Mouse (Mus musculus): ENCODE data around the gene Ranbp9. TPM values are rescaled to one million over a fixed set of nuclear protein-coding genes. Genes with fewer than 3 reads are reported as not detected.
"Not testable (repeated sequence)": the region's sequence is repeated elsewhere in the genome, so short reads cannot be mapped to it uniquely, and the experiment has no call there.

The Ranbp9 gene
- polyA plus RNA-seq, 1 experiment, result 32.7 TPM

DNA sequence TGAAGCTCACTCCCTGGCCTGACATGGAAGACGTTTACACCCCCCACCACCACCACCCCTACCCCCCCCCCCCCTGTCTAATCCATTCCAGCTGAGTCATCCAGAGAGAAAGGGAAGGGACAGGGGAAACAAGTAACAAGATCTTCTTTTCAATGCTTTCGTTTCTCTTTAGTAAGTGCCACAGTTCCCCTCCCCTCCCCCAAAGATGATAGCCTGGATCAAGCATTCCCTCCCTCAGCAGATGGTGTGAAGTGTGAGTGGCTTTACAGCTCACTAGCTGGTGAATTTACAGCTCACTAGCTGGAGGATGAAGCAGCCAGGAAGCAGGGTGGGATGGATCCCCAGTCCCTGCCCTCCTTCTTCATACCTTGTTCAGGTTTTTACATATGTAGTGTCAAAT lies 15.6 kb upstream of the Ranbp9 start:
- DNase-seq (ENCODE audit: low spot score), result no peak

DNA sequence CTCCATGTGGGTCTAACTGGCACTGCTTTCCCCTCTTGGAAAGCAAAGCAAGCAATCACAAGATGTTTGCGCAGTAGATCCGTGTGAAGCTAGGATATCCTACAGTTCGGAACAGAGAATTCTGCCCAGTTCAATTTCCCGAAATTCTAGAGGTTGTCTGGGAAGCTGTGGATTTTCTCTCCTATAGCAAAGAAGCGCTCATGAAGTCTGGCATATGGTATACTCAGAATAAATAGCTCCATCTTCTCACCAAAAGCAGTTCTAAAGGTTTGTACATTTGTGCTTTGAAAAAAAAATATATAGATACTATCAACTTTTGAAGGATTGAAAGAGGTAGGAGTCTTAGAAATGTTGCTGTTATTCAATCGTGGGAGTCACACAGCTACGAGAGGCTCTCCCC lies 14.6 kb upstream of the Ranbp9 start:
- no peak for DNase-seq (ENCODE audit: low spot score)

DNA sequence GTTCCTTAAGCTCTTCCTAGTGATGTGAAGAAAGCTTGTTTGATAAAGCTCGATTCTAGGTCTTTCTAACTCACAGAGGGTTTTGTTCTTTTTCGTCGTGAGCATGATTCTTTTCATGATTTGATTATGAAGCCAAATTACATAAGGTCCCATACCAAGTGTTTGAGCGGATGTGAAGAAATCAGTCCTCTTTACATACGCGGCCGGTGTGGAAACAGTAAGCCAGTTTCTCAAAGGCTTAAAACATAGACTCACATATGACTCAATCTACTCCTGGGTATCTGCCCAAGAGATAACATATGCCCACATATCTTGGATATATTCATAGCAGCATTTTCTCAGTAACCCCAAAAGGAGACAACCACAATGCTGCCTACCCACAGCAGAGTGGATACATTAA lies 12.6 kb upstream of the Ranbp9 start:
- no peak for DNase-seq (ENCODE audit: low spot score)

DNA sequence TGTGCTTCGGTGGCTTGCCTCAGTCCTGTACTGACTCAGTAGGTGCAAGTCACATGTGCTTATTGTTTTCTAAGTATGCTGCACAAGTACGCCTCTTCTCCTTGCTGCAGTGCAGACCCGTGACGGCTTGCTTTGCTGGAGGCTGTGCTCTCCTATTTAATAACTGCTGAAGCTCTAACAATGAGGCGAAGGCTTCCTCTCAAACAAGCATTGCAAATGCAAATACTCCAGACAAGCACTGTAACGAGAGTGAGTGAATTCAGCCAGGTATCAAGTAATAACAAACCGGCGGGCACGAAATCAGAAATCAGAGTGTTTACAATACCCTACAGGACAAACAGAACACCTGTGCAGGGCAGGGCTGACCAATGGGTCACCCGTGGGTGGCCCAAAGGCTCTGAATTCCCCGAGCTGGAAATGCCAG lies 12.0 kb upstream of the Ranbp9 start:
- DNase-seq (ENCODE audit: low spot score), result no peak

DNA sequence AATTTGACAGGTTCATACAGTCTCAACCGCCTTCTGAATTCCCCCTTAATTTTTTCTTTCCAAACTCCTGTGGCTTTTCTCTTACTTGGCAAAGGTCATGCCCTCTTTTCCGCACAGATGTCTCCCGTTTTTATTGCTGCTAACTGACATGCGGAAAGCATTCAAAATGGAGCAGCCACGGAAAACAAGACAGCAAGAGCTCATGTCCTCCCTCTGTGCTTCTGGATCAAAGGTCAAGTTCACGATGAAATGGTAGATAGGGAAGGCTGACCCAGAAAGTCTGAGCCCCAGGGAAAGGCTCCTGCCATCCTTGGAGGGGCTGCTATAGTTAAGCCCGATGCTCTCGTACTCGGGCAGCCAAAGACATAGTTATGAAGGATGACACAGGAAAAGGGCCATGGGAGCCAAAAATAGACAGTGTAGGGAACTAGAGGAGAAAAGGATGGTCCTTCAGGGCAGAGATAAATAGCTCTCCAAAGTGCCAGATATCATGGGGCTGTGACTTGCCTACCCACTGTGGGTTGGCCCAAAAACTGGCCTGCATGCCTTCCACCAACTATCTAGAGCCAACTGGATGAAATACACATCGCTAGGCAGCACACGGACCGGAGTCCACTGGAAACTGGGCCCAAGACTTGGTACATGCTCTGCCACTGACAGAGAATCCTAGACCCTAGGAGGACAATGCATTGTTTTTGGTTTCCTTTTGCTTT lies 5.6 kb upstream of the Ranbp9 start:
- DNase-seq (ENCODE audit: low spot score), result no peak

DNA sequence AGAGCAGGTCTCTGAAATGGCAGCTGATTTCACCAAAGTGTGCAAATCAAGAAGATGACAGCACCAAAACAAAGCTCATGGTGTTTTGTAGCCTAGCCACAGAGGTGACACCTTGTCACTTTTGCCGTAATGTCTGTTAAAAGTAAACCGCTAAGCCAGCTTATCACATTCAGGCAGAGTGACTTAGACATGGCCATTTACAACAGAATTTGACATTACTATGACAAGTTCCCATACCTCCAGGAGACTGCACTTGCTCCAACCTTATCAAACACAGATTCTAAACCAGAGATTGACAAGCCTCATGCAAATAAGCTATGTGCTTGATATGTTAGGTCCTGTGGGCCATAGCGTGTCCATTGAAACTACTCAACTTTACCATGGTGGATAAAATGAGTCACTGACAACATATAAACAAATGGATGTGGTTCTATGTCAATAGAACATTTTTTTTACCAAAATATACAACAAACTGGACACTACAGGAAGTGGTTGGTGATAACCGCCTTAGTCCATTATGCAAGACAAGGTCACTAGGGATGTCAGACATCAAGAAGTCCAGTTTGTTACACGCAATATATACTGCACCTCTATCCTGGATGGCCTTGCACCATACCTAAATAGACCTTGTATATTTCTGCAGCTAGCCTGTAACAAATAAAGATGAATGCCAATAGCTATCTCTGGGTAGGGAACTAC lies 4.3 kb upstream of the Ranbp9 start:
- DNase-seq (ENCODE audit: low spot score), result no peak

DNA sequence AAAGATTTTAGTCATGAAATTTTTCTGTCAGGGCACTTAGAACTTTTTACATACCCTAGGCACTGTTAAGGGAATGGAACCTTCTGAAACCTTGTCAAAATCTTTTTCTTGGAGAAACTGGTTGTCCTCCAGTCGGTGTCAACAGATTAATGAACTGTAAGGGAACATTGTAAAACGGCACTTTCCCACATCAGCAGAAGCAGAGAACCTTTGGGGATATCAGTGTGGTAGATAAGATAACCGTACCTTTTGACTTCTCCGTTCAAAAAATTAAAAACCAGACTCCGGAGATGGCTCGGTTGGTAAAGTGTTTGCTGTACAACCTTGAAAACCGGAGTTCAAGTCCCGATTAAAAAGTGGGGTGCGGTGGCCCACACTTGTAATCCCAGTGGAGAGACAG lies 1.7 kb upstream of the Ranbp9 start:
- DNase-seq (ENCODE audit: low spot score), result no peak

DNA sequence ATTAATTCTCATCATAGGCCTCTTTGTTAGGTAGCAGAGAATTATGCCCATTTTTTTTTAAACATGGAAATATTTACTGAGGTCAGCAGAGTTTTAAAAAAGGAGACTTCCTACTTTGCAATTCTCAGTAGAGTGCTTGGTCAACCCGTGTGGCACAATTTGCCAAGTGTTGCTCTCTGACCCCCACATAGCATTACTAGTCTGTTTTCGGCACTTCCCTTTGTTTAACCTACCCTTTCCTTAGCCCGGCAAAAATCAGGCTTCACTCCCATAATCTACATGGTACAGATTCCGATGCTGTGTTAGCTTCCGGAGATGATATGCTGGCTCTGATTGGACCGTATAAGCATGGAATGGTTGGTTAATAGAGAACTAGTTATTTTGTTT lies 770 bp upstream of the Ranbp9 start:
- no peak for DNase-seq (ENCODE audit: low spot score)

DNA sequence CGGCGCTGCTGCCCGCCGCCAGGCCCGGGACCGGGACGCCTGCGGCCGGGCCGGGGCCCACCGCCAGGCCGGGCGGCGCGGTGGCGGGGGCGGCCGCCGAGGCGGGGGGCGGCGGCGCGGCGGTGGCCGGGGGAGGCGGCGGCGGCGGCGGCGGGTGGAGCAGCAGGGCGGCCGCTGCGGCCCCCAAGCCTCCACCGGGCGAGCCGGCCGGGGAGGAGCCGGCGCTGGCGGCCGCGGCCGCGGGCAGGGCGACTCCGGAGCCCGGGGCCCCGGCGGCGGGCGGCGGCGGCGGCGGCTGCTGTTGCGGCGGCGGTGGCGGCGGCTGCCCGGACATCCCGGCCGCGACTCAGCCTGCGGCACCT lies 506 bp downstream of the Ranbp9 start:
- DNase-seq (ENCODE audit: low spot score), result no peak

DNA sequence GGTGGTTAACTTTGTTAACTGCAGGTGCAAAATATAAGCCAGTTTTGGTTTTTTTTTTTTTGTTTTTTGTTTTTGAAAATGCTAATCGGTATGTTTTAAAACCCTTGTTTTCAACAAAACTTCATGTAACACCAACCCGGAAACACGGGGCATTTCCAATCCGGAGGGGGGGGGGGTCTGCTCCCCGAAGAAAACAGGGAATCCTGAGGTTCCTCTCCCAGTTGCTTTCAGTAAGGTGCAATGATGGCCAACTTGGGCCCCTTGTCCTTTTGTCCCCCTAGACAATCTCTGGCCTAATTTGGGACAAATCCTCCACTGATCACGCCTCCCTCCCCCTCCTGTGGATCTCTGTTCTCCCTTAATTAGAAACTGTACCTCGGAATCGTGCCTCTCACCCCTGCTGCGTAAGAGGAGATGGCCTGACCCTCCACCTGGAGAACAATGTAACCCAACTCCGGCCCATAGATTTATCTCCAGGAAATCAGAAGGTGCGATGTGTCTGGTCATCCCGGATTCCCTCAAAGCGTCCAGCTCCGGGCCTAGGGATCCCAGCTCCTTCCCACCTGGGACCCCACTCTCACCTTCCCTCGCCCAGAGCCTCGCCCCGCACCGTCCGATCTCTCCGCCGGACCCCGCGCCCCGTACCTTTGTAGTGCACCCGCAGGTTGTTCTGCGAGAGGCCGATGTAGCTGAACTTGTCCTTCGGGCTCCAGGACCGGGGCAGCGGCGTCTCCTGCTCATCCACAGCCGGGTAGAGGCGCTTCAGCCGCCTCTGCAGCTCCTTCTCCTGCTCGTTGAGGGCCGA lies 1.1 kb downstream of the Ranbp9 start:
- peak; percentile 44 for DNase-seq (ENCODE audit: low spot score)

DNA sequence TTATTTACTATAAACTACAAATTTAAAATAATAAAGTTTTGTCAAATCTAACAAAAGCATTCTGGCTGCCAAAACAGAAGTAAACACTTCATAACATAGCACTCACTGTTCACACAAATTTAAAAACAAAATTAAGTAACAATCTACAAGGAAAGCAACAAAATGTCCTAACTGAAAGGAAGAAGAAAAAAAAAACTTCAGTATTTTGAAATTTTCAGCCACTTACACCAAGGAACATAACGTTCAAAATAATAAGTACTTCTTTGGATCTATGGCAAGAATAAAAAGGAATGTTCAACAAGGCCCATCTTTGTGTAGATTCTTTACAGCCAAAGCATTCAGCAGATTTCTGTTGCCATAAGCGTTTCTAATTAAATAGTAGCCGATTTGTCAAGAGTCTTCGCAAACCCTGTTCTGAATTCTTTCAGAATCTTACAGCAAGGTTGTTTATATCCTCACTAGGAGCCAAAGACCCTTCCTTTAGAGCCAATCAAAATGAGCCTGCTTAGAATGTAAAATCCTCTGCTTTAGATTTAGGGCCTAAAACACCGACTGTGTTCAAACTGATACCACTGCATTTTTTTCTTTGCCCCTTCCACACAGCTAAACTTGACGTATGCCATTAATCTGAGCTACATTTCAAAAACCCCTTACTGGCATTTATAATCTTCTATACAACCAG lies 1.9 kb downstream of the Ranbp9 start:
- DNase-seq (ENCODE audit: low spot score), result no peak

DNA sequence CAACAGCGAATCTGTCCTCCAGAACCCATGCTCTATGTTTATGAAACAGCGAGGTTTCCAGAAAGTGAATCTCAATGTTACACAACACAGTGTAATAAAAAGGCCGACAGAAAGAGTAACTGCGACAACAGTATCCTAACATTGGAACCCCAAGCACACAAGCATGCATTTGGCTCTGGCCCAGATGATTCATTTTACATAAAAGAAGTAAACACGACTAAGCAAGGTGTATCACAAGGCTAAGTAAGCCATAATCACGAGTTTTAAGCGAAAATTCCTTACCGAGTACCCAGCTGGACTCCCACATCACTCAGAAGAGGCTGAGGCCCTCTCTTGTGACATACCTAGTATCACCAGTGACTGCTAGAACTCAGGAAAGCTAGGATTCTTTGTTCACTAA lies 2.5 kb downstream of the Ranbp9 start:
- no peak for DNase-seq (ENCODE audit: low spot score)

DNA sequence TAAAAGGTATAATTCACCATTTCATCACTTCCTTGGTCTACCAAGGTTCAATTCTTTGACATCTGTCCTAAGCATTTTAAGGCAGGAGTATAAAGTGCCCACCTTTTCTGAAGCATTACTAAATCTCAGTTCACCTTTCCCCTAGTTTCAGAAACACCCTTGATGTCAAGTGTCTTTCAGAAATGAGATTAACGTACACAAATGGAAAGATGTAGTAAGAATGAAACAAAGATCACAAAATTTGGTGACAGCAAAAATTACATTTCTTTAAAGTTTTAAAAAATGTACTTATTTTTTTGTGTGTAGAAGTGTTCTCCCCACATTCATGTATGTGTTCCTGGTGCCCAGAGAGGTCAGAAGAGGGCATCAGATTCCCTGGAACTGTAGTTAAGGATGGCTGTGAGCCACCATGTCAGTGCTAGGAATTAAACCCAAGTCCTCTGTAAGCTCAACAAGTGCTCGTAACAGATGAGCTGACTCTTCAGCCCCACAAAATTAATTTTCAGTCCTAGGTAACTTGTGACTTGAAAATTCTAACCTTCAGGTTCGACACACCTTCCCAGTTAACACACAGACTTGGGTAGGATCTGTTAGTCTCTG lies 3.9 kb downstream of the Ranbp9 start:
- no peak for DNase-seq (ENCODE audit: low spot score)

DNA sequence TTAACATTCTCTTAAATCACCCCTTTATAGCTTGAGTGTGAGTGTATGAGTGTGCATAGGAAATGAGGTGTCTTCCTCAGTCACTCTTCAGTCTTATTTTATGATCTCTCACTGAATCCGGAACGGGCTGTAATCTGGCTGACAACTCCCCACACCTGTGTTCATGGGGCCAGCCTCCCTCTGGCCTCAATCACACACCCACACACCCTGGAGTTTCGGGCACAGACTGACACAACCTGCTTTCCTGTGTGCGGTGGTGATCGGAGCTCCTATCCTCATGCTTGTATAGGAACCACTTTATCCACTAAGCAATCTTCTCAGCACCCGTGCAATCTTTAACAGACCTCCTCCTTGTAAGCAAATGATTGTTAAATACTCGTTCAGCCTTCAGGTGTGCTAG lies 4.9 kb downstream of the Ranbp9 start:
- DNase-seq (ENCODE audit: low spot score), result no peak

DNA sequence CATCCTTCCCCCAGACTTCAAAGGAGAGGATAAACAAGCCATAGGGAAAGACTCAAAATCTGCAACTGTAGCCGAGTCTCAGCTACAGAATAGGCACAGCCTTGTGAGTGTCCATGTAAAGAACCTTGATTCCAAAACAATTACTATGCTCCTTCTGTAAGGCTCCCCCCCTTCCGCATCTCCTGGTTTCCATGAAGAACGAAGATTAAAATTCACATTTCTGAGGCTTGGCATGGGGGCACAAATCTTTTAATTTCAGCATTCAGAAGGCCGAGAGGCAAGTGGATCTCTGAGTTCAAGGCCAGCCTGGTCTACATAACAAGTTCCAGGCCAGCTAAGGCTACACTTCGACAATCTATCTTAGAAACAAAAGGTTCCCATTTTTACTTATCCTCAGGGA lies 6.4 kb downstream of the Ranbp9 start:
- no peak for DNase-seq (ENCODE audit: low spot score)

DNA sequence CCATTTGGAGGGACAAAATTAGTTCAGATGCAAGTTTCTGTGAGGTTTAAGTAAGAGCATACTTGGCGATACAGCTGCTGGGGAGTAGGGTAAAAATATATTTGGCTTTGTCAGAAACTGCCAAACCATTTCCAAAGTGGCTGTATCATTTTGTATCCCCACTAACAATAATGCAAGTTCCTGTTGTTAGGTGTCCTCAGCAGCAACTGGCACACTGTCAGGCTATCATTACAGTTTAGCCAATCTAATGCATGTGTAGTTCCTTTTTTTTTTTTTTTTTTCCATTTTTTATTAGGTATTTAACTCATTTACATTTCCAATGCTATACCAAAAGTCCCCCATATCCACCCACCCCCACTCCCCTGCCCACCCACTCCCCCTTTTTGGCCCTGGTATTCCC lies 9.2 kb downstream of the Ranbp9 start:
- DNase-seq (ENCODE audit: low spot score), result not testable (repeated sequence)

DNA sequence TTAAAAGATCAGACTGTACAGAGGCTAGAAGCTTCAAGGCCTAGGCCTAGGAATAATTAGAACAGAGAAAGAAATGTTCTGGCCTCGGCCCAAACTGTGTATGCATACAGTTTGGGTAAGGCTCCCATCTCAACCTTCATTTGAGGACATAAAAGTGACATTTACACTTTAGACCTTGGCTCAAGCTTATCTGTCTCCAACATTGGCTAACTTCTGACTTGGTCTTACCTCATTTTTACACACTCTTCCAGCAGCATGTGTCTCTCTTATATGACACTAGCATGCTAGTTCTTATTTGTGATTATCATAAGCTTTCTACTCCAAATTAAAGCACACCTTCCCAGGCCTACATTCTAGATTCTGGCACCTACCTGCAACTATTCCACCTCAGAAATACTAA lies 11.5 kb downstream of the Ranbp9 start:
- no peak for DNase-seq (ENCODE audit: low spot score)

DNA sequence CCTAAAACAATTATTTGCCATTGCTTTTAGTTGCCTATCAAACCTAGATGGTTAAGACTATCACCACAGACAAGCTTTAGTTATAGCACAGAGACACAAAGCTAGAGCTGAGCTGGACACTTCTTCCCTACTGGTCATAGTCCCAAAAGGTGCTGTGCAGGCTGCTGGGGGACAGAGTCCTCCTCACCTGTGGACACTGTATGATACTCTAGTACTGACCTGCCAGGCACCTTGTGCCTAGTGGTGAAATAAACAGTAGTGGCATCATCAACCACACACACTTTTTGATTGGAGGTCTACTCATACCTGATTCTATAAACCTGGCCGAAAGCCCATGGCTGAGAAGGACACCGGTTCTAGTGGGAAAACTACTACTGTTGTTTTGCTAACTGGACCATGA lies 16.5 kb downstream of the Ranbp9 start:
- DNase-seq (ENCODE audit: low spot score), result no peak

DNA sequence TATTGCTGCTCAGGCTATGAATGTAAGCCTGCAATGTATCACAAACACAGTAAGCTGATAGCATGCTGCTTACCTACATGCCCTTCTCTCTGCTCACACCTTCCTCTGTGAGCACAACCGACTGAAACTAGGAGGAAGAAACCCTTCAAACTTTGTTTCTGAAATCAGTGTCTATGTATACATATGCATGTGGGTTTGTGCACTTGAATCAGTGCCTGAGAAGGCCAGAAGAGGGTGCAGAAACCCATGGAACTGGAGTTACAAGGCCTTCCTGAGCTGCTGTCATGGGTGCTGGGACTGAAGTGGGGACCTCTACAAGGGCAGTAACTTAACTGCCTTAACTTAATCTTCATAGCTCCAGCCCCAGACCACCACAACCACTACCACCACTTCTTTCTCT lies 23.9 kb downstream of the Ranbp9 start:
- no peak for DNase-seq (ENCODE audit: low spot score)

DNA sequence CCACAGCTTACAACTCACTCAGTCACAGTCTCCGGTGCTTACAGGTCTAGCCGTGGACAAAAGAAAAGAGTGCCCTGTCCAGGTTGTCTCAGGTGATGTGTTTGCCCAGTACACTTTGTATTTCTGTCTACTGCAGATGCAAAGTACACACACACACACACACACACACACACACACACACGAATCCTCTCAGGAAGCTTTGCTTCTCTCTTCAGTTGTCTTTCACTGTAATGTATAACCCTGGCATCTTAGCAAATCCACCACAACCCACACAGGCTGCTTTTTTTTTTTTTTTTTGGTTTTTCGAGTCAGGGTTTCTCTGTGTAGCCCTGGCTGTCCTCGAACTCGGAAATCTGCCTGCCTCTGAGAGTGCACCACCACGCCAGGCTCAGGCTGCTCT lies 26.7 kb downstream of the Ranbp9 start:
- no peak for DNase-seq (ENCODE audit: low spot score)

DNA sequence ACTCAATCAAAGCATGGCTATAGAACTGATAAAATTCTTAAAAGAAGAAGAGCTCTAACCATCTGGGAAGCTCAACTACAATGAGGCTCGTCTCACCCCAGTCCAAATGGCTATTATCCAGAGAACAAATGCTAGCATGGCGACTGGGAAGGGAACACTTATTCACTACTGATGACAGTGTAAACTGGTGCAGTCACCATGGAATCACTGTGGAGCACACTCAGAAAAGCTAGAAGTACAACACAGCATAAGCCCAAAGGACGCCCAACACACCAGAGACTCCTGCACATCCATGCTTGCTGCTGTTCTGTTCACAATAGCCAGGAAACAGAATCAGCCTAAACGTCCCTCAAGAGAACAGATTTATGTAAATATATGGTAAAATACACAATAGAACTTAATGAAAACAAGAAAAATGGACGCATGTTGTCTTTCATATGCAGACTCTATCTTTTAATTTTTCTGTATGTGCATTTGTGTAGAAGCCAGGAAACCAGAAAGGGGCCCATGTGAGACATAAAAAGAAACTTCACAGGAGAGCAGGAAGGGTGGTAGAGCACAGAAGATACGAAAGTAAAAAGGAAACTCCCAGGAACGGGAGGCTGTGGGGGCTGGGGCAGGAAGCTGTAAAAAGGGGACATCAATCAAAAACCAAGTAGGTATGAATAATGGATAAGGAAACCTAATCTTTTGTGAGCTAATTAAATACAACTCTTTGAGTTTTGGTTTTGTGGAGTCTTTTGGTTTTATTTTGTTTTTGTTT lies 28.1 kb downstream of the Ranbp9 start:
- DNase-seq (ENCODE audit: low spot score), result no peak
